Mouse (Mus musculus) forebrain, embryonic 11.5 days (tissue): Measurements from ENCODE around the gene Filip1. TPM values are rescaled to one million over a fixed set of nuclear protein-coding genes. Genes with fewer than 3 reads are reported as not detected.

Experiments
- ATAC-seq: fragments of 200-750 bp; cut with Nextera tagmentation; replicated peaks from 2 replicates; pipeline ENCODE4 v1.8.0; 2017; ENCODE audit warnings: moderate TSS enrichment; ENCODE audit not compliant: low FRiP score
- DNase-seq: peaks from one replicate; pipeline ENCODE4 v3.0.0-alpha.2; 2017; ENCODE audit warnings: low spot score
- H3K27ac ChIP-seq: fragments of 300-500 bp; sonication (generic); 2 replicates; pipeline ENCODE4 v1.5.1; 2014; ENCODE audit warnings: low read depth, low read length
- H3K27me3 ChIP-seq: fragments of 300-500 bp; sonication (generic); 2 replicates; pipeline ENCODE4 v1.6.1; 2014; ENCODE audit warnings: mild to moderate bottlenecking, low read length, mixed read lengths; ENCODE audit not compliant: control insufficient read depth, insufficient read depth
- H3K36me3 ChIP-seq: fragments of 300-500 bp; sonication (generic); 2 replicates; pipeline ENCODE4 v1.6.1; 2014; ENCODE audit warnings: mild to moderate bottlenecking, low read length, moderate library complexity, mixed read lengths; ENCODE audit not compliant: control insufficient read depth, insufficient read depth
- H3K4me1 ChIP-seq: fragments of 300-500 bp; sonication (generic); replicated peaks from 2 replicates; pipeline ENCODE4 v1.6.1; 2014; ENCODE audit warnings: low read length, mixed read lengths; ENCODE audit not compliant: control insufficient read depth, insufficient read depth
- H3K4me2 ChIP-seq: fragments of 300-500 bp; sonication (generic); 2 replicates; pipeline ENCODE4 v1.6.1; 2014; ENCODE audit warnings: low read depth, mild to moderate bottlenecking, low read length, moderate library complexity, mixed read lengths; ENCODE audit not compliant: severe bottlenecking
- H3K4me3 ChIP-seq: fragments of 300-500 bp; sonication (generic); 2 replicates; pipeline ENCODE4 v1.5.1; 2014; ENCODE audit warnings: low read depth, low read length
- H3K9ac ChIP-seq: fragments of 300-500 bp; sonication (generic); 2 replicates; pipeline ENCODE4 v1.6.1; 2014; ENCODE audit warnings: low read length
- H3K9me3 ChIP-seq: fragments of 300-500 bp; sonication (generic); 2 replicates; pipeline ENCODE4 v1.6.1; 2016; ENCODE audit warnings: low read length, mixed read lengths; ENCODE audit not compliant: control insufficient read depth
- WGBS: fragments of 180-500 bp; shearing (Covaris S2); extraction: QIAGEN DNeasy Blood & Tissue Kit; methylation state at CpG from one replicate; pipeline ENCODE4 v1.1.7; 2014; 5-methylcytosine and 5-hydroxymethylcytosine counted together
- polyA plus RNA-seq: library from polyadenylated mRNA; unstranded; fragments of >200 nt; fragmentation: Nextera tagmentation; extraction: Ambion mirVana; gene quantifications from 2 replicates; pipeline ENCODE4 v1.2.1, GENCODE M21; 2014

Gene Filip1
- polyA plus RNA-seq, 1 experiment from 2014 or later: 13.6 TPM

GRCm38 (mm10) chr9:79932578-79932977, 80.1 kb downstream of the Filip1 start:
- no peak for DNase-seq
- no peak overlapping the region for H3K9ac ChIP-seq
- no peak overlapping the region for H3K27ac ChIP-seq
- no peaks in the 10 kb centered on the region for H3K36me3 ChIP-seq
- H3K4me1 ChIP-seq: no peaks in the 10 kb centered on the region
- no peaks in the 10 kb centered on the region for H3K9me3 ChIP-seq
- 86% methylated on average over 5 of the region's 5 CpGs for WGBS
- ATAC-seq: no peak
- H3K4me2 ChIP-seq: no peak overlapping the region
- no peak overlapping the region for H3K4me3 ChIP-seq
- H3K27me3 ChIP-seq: no peaks in the 10 kb centered on the region

- H3K4me1 ChIP-seq: no peaks in the 10 kb centered on the region
- ATAC-seq: no peak
- no peak overlapping the region for H3K4me2 ChIP-seq
- H3K9ac ChIP-seq: no peak overlapping the region
- no peak for DNase-seq
- no peaks in the 10 kb centered on the region for H3K36me3 ChIP-seq
- H3K27ac ChIP-seq: no peak overlapping the region
- no peaks in the 10 kb centered on the region for H3K9me3 ChIP-seq
- no peaks in the 10 kb centered on the region for H3K27me3 ChIP-seq
- no peak overlapping the region for H3K4me3 ChIP-seq
- 88% methylated on average over 3 of the region's 3 CpGs for WGBS
Observed at GRCm38 (mm10) chr9:79928092-79928491, 84.6 kb downstream of the Filip1 start.

GRCm38 (mm10) chr9:79927156-79927870, 85.3 kb downstream of the Filip1 start:
- Histone ChIP-seq H3K27ac (no peak overlapping the region), H3K36me3 (no peaks in the 10 kb centered on the region), H3K4me2 (no peak overlapping the region), H3K9me3 (no peaks in the 10 kb centered on the region), H3K9ac (no peak overlapping the region), H3K27me3 (no peaks in the 10 kb centered on the region), H3K4me3 (no peak overlapping the region), H3K4me1 (no peaks in the 10 kb centered on the region)
- 95% methylated on average over 21 of the region's 21 CpGs for WGBS
- DNase-seq (no peak), ATAC-seq (no peak)

- 88% methylated on average over 9 of the region's 9 CpGs for WGBS
Observed at GRCm38 (mm10) chr9:79926464-79927155, 86.0 kb downstream of the Filip1 start.

GRCm38 (mm10) chr9:79925950-79926349, 86.7 kb downstream of the Filip1 start:
- no peak for ATAC-seq
- no peak for DNase-seq
- Histone ChIP-seq H3K27ac (no peak overlapping the region), H3K9ac (no peak overlapping the region), H3K4me2 (no peak overlapping the region), H3K27me3 (no peaks in the 10 kb centered on the region), H3K4me3 (no peak overlapping the region), H3K4me1 (no peaks in the 10 kb centered on the region), H3K9me3 (no peaks in the 10 kb centered on the region), H3K36me3 (no peaks in the 10 kb centered on the region)
- 76% methylated on average over 4 of the region's 4 CpGs for WGBS

More at GRCm38 (mm10) chr9:79926464-79927155, 86.0 kb downstream of the Filip1 start:
- DNase-seq: no peak
- H3K9me3 ChIP-seq: no peaks in the 10 kb centered on the region
- no peak overlapping the region for H3K9ac ChIP-seq
- no peaks in the 10 kb centered on the region for H3K27me3 ChIP-seq
- no peaks in the 10 kb centered on the region for H3K4me1 ChIP-seq
- H3K27ac ChIP-seq: no peak overlapping the region
- H3K4me3 ChIP-seq: no peak overlapping the region
- no peaks in the 10 kb centered on the region for H3K36me3 ChIP-seq
- H3K4me2 ChIP-seq: no peak overlapping the region
- ATAC-seq: no peak

- no peaks in the 10 kb centered on the region for H3K27me3 ChIP-seq
- no peak overlapping the region for H3K9ac ChIP-seq
- H3K4me3 ChIP-seq: no peak overlapping the region
- DNase-seq (no peak), ATAC-seq (no peak)
- 91% methylated on average over 3 of the region's 3 CpGs for WGBS
- H3K27ac ChIP-seq: no peak overlapping the region
- no peaks in the 10 kb centered on the region for H3K9me3 ChIP-seq
- H3K36me3 ChIP-seq: no peaks in the 10 kb centered on the region
- H3K4me2 ChIP-seq: no peak overlapping the region
- H3K4me1 ChIP-seq: peaks cover 8% of the 10 kb centered on the region
Observed at GRCm38 (mm10) chr9:79923262-79923661, 89.4 kb downstream of the Filip1 start.

- H3K4me3 ChIP-seq: no peak overlapping the region
- no peaks in the 10 kb centered on the region for H3K27me3 ChIP-seq
- 89% methylated on average over 6 of the region's 6 CpGs for WGBS
- DNase-seq (no peak), ATAC-seq (no peak)
- H3K4me1 ChIP-seq: peaks cover 8% of the 10 kb centered on the region
- no peak overlapping the region for H3K27ac ChIP-seq
- H3K36me3 ChIP-seq: no peaks in the 10 kb centered on the region
- no peaks in the 10 kb centered on the region for H3K9me3 ChIP-seq
- H3K9ac ChIP-seq: no peak overlapping the region
- no peak overlapping the region for H3K4me2 ChIP-seq
Observed at GRCm38 (mm10) chr9:79922493-79922760, 90.2 kb downstream of the Filip1 start.

- Histone ChIP-seq H3K36me3 (no peaks in the 10 kb centered on the region), H3K27me3 (no peaks in the 10 kb centered on the region), H3K4me1 (peaks cover 8% of the 10 kb centered on the region), H3K9ac (no peak overlapping the region), H3K9me3 (no peaks in the 10 kb centered on the region), H3K4me3 (no peak overlapping the region), H3K27ac (no peak overlapping the region), H3K4me2 (no peak overlapping the region)
- WGBS: 69% methylated on average over 10 of the region's 10 CpGs
- DNase-seq (no peak), ATAC-seq (no peak)
Observed at GRCm38 (mm10) chr9:79921701-79922492, 90.8 kb downstream of the Filip1 start.
